Mouse (Mus musculus) Patski (cell line): Measurements from ENCODE around the gene Dnajc14. TPM values are rescaled to one million over a fixed set of nuclear protein-coding genes. Genes with fewer than 3 reads are reported as not detected.

ENCODE experiments used
- ATAC-seq: fragments of 100-300 bp; one replicate; pipeline ENCODE4 v1.8.0; 2021
- CTCF ChIA-PET: fragments of 350-600 bp; sonication (Branson Sonifier 250); formaldehyde crosslinking; loops from one replicate; lab custom pipeline; 2022; ENCODE audit warnings: inconsistent platforms; lab: Charles Lee
- POLR2A ChIA-PET: fragments of 350-600 bp; sonication (Branson Sonifier 250); formaldehyde crosslinking; loops from one replicate; lab custom pipeline; 2022; ENCODE audit warnings: antibody characterized with exemption, inconsistent platforms; lab: Charles Lee
- DNase-seq: peaks from one replicate; pipeline ENCODE4 v3.0.0-alpha.2; 2011; ENCODE audit warnings: low read depth, low spot score
- H3K27me3 ChIP-seq: fragments of 371-371 bp; one replicate; pipeline ENCODE4 v1.5.1; 2021
- CTCF ChIP-seq: fragments of 100-300 bp; IDR thresholded peaks from one replicate; pipeline ENCODE4 v1.5.1; 2021
- in situ Hi-C: fragments of 300-500 bp; cut with MboI; formaldehyde crosslinking; loops from 3 replicates; pipeline ENCODE4 v1.11.1; 2018; ENCODE audit warnings: low pct_unique_long_range_greater_than_20kb, mixed read lengths
- polyA plus RNA-seq: library from polyadenylated mRNA; unstranded; gene quantifications from one replicate; pipeline ENCODE4 v1.2.3, GENCODE M21; 2021

Gene Dnajc14
- polyA plus RNA-seq, 1 experiment from 2014 or later: 81.8 TPM

- CTCF ChIA-PET: interaction anchor here (0.9 kb wide), 1 partner anchor 19 kb away, joined by 3 read pairs; no protein-coding TSS in a partner anchor
- TF ChIP-seq CTCF: no peak
- POLR2A ChIA-PET: no interaction called here
- DNase-seq (no peak), ATAC-seq (no peak)
- in situ Hi-C loops: no loop called here
- H3K27me3 ChIP-seq: no peaks in the 10 kb centered on the region
Observed at GRCm38 (mm10) chr10:128795581-128795980, 8.3 kb upstream of the Dnajc14 start.

GRCm38 (mm10) chr10:128798676-128799075, 5.2 kb upstream of the Dnajc14 start:
- no peaks in the 10 kb centered on the region for H3K27me3 ChIP-seq
- DNase-seq (no peak), ATAC-seq (no peak)
- ChIA-PET POLR2A (no interaction called here), CTCF (interaction anchor here (1.5 kb wide), 1 partner anchor 13 kb away, joined by 5 read pairs; no protein-coding TSS in a partner anchor)
- TF ChIP-seq CTCF: no peak
- in situ Hi-C loops: no loop called here

GRCm38 (mm10) chr10:128801981-128802495, 1.8 kb upstream of the Dnajc14 start:
- DNase-seq: no peak
- CTCF ChIA-PET: no interaction called here
- no peaks in the 10 kb centered on the region for H3K27me3 ChIP-seq
- TF ChIP-seq CTCF: no peak
- in situ Hi-C loops: no loop called here
- no peak for ATAC-seq
- POLR2A ChIA-PET: no interaction called here

DNA sequence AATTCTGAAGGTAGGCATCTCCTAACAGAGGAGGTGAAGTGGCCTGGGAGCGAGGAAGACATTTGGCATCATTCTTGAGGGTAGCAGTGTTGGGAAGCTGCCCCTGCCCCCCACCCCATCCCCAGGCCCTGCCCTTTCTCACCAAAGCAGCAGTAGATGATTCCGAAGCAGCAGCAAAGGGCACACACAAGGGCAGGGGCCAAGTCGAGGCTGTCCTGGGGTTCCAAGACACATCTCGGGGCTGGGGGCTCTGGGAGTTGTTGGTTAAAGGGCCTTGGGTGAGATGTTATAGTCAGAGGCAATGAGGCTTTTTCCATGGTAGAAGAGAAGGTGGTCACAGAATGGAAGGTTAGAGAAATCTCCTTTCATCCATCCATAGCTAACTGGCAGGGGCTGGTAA, 906 bp upstream of the Dnajc14 start:
- in situ Hi-C loops: no loop called here
- no peak for TF ChIP-seq CTCF
- DNase-seq: no peak
- H3K27me3 ChIP-seq: no peaks in the 10 kb centered on the region
- CTCF ChIA-PET: interaction anchor here (1.0 to 1.6 kb wide), 2 partner anchors 20 to 29 kb away, joined by 3 to 4 read pairs; no protein-coding TSS in a partner anchor
- ATAC-seq: no peak
- POLR2A ChIA-PET: interaction anchor here (0.9 to 1.0 kb wide), 2 partner anchors 9 to 18 kb away, joined by 3 read pairs; no protein-coding TSS in a partner anchor

DNA sequence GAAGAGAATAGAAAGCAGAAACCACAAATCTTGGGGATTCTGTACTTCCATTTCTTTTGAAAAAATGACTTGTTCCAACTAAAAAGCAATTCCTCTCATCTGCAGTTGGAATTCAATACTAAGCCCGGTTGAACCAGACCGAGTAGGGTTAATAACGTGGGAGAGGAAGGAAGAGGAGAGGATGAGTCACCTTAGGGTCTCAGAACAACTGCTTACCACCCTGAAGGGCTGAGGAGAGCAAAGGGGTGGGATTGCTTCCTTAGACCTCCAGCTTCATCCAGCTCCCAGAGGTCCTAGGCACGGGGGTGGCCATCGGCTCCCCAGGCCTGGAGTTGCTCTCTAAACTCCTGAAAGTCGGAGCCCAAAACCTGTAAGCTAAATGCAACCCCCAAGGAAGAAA, 501 bp upstream of the Dnajc14 start:
- TF ChIP-seq CTCF: no peak
- ChIA-PET CTCF (interaction anchor here (1.0 to 1.6 kb wide), 2 partner anchors 19 to 30 kb away, joined by 3 to 4 read pairs; no protein-coding TSS in a partner anchor), POLR2A (interaction anchor here (0.9 to 1.7 kb wide), 3 partner anchors 9 to 53 kb away, joined by 3 to 5 read pairs (median 3); no protein-coding TSS in a partner anchor)
- no peak for DNase-seq
- no peaks in the 10 kb centered on the region for H3K27me3 ChIP-seq
- in situ Hi-C loops: no loop called here
- no peak for ATAC-seq

- CTCF ChIA-PET: interaction anchor here (1.1 to 1.6 kb wide), 3 partner anchors 15 to 61 kb away, joined by 3 read pairs; no protein-coding TSS in a partner anchor
- in situ Hi-C loops: no loop called here
- POLR2A ChIA-PET: interaction anchor here (0.9 to 1.7 kb wide), 3 partner anchors 54 to 98 kb away, joined by 3 to 5 read pairs (median 3); no protein-coding TSS in a partner anchor
- no peaks in the 10 kb centered on the region for H3K27me3 ChIP-seq
- ATAC-seq (peak; percentile 51), DNase-seq (peak; percentile 56)
- no peak for TF ChIP-seq CTCF
Observed at GRCm38 (mm10) chr10:128804271-128805091, 619 bp downstream of the Dnajc14 start, which contains the start of gene Tmem198b. Tmem198b (minus strand) TSS chr10:128804370.

GRCm38 (mm10) chr10:128805092-128806000, 1.5 kb downstream of the Dnajc14 start:
- TF ChIP-seq CTCF: no peak
- peak; percentile 85 for ATAC-seq
- H3K27me3 ChIP-seq: no peaks in the 10 kb centered on the region
- CTCF ChIA-PET: interaction anchor here (1.1 to 1.4 kb wide), 2 partner anchors 16 to 62 kb away, joined by 3 read pairs; no protein-coding TSS in a partner anchor
- in situ Hi-C loops: no loop called here
- DNase-seq: peak; percentile 64
- POLR2A ChIA-PET: interaction anchor here (0.8 to 1.7 kb wide), 4 partner anchors 55 to 97 kb away, joined by 3 to 5 read pairs (median 3); no protein-coding TSS in a partner anchor

DNA sequence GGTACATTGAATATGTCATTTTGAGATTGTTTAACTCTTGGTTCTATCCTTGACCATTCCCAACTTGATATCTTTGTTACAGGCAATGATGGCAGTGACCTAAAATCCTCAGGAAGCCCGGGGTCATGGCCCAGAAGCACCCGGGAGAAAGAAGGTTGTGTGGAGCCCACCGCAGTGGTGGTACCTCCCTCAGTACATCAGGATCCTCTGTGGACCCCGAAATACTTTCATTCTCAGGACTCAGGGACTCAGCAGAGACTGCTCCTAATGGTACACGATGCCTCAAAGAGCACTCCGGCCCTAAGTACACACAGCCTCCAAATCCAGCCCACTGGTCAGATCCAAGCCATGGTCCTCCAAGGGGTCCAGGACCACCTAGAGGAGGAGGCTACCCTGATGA, 2.2 kb downstream of the Dnajc14 start:
- ATAC-seq (no peak), DNase-seq (no peak)
- ChIA-PET CTCF (no interaction called here), POLR2A (interaction anchor here (0.8 to 1.2 kb wide), 2 partner anchors 85 to 96 kb away, joined by 3 read pairs; no protein-coding TSS in a partner anchor)
- H3K27me3 ChIP-seq: no peaks in the 10 kb centered on the region
- no peak for TF ChIP-seq CTCF
- in situ Hi-C loops: no loop called here

GRCm38 (mm10) chr10:128807018-128807417, 3.2 kb downstream of the Dnajc14 start:
- no peak for DNase-seq
- CTCF ChIA-PET: interaction anchor here (1.0 to 1.2 kb wide), 2 partner anchors 15 to 41 kb away, joined by 3 read pairs; no protein-coding TSS in a partner anchor
- POLR2A ChIA-PET: no interaction called here
- no peak for TF ChIP-seq CTCF
- in situ Hi-C loops: no loop called here
- no peak for ATAC-seq
- no peaks in the 10 kb centered on the region for H3K27me3 ChIP-seq
